Mouse (Mus musculus): ENCODE measurements around the gene Hoxa2.

The Hoxa2 gene

DNA sequence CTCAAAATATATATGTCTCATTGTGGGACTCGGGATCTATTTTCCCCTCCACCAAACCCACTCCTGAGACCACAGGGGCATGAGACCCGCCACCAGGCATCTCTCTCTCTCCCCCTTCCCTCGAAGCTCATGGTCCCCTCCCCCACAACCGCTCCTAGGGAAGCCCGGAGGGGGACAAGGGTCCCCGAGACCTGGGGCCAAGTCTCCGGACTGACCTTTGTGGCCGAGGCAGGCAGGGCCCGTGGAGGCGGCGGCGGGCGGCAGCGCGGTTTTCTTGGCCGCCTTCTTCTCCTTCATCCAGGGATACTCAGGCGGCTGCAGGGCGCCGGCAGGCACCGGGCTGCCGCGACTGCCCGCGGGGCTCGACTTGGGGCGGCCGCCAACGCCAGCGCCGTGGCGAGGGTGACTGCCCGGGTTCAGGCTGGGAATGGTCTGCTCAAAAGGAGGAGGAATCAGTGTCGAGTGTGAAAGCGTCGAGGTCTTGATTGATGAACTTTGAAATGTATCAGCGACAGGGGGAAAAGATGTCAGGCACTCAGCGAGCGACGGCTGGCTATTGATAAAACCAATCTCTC is 493 bp downstream of the Hoxa2 start:
- DNase-seq (ENCODE audit: low spot score) = no peak

DNA sequence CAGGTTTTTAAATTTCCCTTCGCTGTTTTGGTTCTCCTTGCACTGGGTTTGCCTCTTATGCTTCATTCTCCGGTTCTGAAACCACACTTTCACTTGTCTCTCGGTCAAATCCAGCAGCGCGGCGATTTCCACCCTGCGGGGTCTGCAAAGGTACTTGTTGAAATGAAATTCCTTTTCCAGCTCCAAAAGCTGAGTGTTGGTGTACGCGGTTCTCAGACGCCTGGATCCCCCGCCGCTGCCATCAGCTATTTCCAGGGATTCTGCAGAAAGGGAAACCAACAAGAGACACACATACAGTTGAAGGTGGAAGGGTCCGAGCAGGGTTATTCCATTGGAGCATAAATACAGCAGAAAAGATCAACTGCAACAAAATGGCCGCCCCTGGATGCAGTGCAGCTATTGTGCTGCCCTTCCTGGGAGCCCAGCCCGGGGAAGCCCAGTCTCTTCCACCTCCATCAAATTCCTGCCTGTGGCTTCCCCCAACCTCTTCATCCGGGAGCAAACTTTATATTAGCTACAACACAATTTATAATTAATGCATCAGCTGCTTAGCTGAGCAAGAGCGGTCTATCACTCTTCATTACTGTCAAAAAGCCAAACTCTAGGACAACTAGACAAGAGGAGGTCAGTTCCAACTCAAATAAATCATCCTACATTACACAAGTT is 1.1 kb downstream of the Hoxa2 start:
- no peak for DNase-seq (ENCODE audit: low spot score)

DNA sequence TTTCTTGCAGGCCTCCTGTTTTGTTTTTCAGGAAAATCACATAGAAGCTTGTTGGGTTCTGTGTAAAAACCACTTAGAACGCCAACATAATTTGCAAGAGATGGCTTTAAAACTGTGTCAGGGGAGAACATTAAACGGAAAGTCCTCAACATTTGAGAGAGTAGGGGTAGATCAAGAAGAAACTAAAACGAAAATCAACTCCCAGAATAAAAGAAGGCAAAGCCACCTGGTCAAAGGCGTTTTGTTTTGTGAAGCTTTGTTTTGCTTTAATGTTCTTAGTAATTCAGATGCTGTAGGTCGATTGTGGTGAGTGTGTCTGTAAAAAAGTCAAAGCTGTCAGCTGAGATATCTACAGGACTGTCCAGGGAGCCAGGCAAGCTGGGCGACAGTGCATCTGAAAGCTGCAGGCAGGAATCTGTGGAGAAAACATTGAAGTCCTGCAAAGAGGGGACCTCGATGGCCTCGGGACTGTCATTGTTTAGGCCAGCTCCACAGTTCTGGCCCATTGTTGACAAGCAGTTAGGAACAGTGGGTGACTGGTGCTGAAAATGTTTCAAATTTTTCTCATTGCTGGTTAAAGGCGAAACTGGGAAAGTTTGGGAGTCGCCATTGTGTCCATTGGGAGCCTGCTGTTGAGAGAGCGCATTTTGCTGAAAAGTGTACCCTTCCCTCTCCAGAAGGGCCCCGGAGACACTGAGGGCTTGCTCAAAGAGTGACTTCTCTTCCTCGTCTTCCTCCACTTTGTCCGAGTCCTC is 1.8 kb downstream of the Hoxa2 start:
- no peak for DNase-seq (ENCODE audit: low spot score)

DNA sequence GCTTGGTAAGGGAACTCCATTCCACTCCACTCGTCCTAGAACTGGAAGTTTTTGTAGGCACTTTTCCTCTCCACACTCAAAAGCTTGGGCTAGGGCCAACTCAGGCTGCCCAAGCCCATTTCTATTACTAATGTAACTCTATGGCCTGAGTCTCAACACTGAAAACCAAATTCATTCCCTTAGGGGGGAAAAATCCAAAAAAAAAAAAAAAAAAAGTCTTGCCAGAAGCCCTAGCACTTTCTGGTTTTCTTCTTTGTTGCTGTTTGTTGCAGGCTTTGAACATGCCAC is 2.6 kb downstream of the Hoxa2 start:
- DNase-seq (ENCODE audit: low spot score) = no peak

DNA sequence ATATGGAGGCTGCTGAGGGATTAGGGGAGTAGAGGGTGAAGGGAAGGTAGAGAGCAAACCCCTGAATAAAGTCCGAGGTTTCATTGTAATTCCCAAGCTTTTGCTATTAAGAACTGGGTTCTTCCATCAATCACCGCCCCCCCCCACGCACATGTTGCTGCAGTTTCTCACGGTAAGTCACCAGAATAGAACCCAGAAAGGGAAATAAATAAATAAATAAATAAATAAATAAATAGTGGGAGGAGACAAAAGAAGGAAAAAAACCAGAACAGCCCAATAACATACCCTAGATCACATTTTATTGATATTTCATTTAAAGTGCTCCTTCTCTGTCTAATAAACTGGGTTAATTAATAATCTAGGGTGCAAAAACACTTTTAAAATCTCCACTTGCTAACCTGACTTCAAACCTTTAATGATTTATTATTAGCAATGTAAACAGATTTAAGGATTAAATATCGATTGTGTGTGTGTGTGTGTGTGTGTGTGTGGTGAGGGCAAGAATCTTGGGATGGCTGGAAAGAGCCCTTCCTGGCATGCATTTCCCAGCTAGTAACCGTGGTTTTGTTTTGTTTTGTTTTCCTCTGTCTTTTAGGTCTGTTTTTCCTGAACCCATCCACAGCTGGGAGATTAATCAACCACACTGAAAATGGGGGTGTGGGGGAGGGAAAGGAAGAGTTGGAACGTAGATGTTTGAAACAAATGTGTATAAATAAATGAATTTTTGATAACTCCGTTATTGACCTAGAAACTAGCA is 3.1 kb downstream of the Hoxa2 start:
- DNase-seq (ENCODE audit: low spot score) = no peak

DNA sequence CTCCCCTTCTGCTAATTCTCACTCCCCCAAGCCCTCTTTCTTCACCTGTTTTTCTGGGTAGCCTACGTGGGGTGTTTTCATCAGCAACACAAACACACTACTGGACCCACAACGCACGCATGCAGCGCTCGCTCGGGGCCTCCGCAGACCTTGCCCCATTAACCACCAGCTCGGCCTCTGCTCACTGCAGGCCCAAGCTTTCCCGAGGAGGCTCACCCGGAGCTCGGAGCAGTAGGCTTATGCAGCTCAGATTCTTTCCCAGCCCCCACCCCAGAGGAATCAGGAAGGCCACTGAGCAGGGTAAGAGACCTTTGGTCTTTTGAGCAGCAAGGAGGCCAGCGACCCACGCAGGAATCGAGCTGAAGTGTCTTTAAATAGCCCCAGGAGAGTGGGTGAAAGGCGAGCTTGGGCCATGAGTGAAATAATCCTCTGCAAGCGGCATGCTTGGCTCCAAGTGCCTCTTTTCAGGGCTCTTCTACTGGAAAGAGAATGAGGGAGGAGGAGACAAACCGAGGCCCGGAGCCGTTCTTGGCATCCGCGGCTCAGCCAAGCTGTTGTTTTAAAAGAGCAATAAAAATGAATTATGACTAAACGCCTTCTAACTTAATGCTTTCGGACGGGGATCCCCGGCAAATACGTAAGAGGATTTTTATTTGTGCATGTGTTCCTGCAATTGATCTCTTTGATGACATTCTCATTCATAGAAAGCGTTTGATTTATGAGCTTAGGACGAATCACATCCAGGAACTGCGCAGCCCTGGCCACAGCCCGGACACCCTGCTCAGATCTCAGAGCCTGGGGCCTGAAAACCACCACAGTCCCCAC is 3.9 kb downstream of the Hoxa2 start:
- peak; percentile 62 for DNase-seq (ENCODE audit: low spot score)

DNA sequence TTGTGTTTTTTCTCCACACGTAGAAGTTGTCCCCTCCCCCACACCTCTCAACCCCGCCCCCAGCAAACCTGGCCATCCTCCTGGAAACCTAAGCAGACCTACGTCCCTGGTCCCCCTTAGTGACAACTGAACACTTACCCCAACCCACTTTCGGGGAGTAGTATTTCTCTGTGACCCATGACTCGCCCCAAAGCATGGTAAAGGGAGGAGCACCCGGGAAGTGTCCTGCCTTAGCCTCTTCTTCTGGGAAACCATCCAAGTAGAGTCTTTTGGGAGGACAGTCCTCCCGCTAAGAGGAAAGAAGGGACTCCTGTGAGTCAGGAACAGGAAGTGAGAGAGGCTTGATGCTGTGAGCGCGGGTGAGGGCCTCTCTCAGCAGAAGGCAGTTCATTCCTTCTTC is 4.7 kb downstream of the Hoxa2 start:
- DNase-seq (ENCODE audit: low spot score) = no peak

DNA sequence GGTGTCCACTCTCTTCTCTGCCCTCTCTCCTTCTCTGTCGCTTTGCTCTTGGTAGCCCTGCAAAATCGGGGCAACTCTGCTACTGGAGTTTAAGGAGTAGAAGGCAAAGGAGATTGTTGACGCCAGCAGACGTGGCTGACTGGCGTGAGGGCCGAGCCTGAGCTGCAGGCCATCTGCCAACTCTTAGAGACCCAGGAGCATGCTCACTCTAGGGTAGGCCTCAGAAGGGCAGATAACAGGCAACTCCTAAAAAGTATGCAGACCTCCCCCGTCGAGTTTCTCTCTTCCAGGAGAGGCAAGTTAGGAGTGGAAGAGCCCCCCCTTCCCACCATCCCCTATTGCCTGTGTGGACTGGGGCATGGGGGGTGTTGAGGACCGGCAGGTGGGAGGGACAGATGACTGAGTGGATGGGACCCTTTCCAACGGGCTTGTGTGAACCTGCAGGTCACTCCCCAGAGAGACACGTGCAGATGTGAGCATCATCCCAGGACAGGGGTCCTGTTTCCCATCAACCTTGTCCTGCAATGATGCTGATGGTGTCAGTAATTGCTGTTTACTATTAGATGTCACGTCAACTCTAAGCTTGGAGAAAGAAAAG is 5.4 kb downstream of the Hoxa2 start:
- DNase-seq (ENCODE audit: low spot score) = peak; percentile 37

DNA sequence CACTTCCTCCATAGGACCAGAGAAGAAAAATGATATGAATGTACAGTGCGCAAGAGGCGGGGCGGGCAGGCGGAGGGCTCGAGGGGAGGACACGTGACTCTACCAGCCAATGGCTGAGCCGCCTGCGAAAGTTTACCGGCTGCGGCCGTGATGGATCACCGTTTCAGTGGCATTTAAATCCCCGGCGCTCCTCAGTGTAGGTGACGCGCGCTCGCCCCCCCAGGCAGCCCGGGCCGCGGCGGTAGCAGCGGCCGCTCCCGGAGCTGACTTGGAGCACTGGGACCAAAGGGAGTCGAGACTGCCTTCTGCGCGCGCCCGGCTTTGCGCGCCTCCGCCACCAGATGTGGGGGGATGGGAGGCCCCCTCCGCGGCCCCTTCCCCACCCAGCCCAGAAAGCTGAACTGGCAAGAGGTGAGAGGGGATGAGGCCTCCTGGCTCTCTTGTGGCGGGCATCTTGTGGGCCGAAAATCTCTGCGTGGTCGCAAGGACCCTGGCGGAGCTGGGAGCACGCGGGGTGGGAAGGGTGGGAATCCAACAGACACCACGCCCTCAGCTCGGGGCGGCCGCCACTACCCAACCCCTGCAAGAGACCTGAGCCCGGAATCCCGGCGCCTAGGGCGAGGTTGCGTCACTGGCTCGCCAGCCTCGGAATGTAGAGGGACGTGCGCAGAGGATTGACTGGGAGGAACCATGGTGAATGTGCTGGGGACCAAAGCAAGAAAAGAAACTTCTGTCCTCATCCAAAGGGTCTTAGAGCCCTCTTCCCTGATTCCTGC is 6.2 kb downstream of the Hoxa2 start, which contains the start of gene Hoxa1:
Gene Hoxa1 (minus strand): TSS at position 42 of the 776 bp plus-strand sequence.
- peak; percentile 82 for DNase-seq (ENCODE audit: low spot score)

DNA sequence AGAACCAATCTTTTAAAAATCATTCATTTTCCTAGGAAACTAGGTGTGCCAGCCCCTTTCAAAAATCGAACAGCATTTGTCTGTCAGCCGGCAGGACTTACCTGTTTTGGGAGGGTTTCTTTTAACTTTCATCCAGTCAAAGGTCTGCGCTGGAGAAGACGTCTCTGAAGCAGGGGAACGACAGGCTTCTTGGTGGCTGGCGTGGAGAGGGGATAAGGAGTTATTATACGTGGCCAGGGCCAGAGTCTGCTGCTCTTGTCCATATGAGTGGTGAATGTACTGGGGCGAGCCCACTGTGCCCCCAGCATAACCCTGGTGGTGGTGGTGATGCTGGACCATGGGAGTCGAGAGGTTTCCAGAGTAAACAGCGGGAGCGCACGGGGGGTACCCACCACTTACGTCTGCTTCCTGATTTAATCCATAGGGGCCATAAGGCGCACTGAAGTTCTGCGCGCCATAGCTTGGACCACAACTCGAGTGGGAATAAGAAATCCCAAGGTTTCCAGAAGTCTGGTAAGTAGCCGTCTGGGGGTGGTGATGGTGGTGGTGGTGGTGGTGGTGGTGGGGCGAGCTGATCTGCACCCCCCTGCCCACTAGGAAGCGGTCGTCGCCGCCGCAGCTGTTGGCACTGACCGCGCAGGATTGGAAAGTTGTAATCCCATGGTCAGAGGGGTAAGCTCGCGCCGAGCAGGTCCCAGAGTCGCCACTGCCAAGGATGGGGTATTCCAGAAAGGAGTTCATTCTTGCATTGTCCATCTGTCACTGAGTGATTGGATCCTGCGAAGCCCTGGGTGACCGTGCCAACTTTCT is 7.0 kb downstream of the Hoxa2 start:
- no peak for DNase-seq (ENCODE audit: low spot score)

DNA sequence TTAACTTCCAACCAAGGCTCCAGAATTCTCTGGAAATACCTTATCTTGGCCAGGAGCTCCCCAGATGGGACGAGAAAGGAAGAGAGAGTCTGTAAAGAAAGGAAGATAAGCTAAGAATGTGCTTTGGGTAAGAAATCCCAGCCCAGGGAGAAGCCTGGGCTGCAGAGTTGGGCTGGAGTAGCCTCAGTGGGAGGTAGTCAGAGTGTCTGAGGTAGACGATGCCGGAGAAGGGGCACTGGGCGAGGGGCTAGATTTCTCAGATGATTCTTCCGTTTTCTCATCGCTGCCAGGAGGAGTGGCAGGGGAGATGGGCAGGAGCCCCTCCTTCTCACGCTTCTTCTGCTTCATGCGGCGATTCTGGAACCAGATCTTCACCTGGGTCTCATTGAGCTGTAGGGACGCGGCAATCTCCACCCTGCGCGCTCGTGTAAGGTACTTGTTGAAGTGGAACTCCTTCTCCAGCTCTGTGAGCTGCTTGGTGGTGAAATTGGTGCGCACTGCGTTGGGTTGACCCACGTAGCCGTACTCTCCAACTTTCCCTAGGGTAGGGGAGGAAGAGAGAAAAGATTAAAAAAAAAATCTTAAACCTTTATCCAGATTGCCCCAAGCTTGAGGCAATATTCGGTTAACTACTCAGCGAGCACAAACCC is 8.0 kb downstream of the Hoxa2 start:
- no peak for DNase-seq (ENCODE audit: low spot score)

DNA sequence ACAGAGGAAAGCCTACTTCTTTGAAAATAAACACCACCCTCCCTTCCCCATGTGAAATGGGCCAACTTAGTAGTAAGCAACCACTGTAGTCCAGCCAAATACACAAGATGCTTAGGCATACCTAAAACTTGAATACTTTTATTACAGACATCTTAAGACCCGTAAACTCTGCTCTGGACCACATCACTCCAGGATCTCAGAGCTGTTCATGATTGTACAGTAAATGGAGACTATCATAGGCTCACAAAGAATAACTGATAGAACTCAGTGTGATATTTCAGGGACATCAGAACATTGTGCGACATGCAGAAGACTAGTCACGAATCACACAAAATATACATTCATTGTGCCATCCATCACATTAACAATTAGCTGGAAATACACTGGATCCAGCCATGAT is 9.2 kb downstream of the Hoxa2 start:
- no peak for DNase-seq (ENCODE audit: low spot score)

DNA sequence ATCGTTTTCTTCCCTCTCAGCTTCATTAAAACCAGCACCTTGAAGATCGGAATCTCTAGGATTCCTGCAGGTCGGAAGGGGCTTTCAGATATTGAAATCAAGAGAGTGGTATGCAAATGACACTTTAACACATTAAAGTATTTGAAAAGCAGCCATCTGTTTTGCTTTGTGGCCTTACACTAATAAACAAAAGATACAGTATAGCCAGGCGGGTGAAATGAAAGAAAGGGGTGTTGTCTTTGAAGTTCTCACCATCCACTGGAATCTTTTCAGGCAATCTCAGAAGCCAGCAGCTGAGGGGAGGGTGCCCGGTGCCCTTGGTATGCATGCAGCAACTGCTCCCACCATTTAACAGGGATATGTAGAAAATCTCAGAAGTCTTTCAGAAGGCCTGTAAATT is 10.6 kb downstream of the Hoxa2 start:
- DNase-seq (ENCODE audit: low spot score) = no peak

DNA sequence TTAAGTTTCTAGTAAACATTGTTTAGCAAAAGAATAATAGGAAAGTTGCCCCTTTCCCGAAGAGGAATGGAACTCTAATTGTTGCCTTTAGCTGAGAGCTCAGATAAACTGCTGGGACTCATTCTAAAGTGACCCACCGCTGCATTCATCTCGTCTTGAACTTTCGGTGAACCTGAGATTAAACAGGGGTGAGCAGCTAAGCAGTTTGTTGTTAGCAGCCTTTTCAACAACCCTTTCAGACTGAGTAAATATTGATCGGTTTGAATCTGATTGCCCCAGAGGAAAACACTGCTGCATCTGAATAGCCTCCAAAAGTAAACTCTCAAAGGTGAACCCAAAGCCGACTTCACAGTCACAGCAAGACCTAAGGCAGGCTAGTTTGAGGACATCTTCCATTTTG is 11.4 kb downstream of the Hoxa2 start:
- no peak for DNase-seq (ENCODE audit: low spot score)

DNA sequence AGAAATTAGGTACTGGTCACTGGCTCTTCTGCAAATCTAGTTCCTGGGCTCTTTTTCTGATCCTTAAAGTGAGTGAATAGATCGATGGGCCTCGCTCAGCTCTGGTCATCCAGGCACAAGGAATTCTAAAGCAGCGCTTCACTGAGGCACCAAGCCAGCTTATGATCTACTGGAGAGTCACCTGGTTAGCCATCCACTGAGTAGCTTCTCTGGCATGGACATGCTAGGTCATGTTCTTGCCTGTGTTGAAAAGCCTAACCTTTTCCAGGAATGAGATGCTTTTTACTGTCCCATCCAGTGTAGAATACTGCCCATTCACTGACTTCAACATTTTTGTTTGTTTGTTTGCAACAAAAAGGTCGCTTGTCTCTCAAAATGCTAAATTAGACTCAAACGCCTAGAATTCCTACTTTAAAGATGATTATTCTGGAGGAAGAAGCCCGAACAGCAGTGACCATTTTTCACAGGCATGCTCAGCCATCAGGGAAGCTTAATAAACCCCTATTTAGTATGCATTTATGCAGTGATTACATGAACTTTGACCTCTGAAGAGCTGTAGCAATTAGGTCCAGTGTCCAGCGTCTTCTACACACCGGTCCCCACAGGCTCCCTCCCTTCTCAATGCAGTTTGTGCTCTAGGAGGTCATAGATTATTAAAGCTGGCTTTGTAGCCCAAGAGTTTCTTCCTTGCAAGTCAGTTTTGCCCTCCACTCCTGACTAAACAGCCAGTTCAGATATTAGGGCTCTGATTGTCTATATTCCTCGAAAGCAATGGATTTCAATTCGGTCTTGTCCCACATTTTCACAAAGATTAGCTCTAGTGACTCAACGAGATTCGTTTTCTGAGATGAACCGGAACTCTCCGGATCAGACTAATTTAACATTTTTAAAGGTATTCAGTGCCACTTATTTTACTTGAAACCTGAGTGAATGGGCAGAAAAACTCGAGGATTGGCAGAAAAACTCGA is 12.1 kb downstream of the Hoxa2 start:
- no peak for DNase-seq (ENCODE audit: low spot score)

DNA sequence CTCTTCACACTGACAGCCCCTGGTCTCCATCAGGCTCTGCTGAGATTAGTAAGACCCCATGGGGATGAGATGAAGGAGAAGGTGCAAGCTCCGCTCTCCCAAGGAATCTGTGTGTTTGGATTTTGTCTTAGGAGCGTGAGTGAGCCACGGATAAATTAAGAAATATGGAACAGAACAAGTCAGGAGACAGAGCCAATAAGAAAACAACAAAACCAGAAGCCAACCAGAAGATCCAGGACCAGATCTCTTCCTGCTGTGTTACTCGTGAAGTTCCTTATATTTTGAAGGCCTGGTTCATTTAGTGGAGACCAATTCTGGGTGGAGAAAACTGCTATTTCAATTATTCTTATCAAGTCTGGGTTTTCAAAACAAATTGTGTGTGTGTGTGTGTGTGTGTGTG is 13.1 kb downstream of the Hoxa2 start:
- no peak for DNase-seq (ENCODE audit: low spot score)

DNA sequence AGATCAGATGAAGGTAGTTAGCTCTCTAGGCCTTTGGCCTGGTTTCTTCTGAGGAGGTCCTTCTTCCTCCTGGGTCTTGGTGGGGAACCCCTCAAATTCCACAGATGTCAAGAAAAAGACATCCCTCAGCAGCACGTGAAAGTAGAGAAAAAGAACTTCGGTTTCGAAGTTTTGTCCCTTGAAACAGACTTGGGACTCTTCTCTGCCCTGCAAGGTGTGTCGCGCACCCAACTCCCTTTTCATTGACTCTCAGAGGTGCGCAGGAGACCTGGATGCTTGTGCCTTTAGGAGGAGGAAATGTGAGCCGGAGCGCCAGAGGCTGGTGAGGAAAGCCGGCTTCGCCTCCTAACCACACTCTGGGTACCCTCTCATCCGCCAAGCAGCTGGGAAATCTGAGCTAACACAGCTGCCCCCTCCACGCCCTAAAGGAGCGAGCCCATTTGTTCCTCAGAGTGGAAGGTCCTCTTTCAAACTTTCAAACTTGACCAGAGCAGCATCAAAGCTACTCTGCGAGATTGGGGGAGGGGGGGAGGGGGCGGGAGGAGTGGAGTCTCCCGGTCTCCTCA is 14.1 kb downstream of the Hoxa2 start:
- DNase-seq (ENCODE audit: low spot score) = no peak

DNA sequence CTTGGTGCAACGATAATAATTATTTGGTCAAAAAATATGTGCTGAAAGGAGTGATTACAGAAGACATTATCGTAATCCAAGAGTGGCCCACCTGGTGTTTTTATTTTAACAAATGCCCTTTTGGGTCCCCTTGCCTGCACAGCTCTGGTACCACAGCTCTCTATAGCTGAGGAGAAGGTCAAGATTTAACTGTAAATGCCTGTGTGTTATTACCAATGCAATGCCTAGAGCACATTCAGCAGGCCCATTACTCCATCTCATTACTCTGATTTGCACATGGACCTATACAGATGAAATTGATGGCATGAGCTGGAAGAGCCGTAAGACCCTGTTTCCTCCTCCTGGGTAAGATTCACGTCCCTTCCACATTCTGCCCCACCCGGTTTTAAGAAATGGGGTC is 25.5 kb downstream of the Hoxa2 start:
- DNase-seq (ENCODE audit: low spot score) = no peak

Data from urinary bladder, postnatal 14 days (tissue).